Mouse (Mus musculus) cerebellum, adult 9-11 months (tissue): Measurements from ENCODE around the gene Gfral.

Experiments used
- DNase-seq: peaks from one replicate; pipeline ENCODE4 v3.0.0; 2022

Gfral gene

DNA sequence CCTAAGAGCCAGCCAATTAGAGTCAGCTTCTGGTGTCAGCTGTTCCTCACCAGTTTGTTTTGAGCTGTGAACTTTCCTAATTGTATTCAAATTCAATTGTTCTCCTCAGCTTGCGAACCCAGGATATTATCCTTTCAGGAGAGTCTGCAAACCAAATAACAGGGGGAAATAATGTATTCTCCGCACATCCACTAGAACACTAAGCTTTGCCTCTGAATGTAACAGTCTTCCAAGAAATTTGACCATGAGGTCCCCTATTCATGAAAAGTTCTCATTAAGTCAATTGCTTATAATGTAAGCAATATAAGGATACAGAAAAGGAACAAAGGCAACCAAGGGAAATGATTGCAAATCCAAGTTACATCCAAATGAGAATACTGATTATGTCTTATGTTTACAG lies at the start of gene Gfral:
Gene Gfral, minus strand, starts transcription at position 101 of the 400 bp plus-strand sequence.
- no peak for DNase-seq

DNA sequence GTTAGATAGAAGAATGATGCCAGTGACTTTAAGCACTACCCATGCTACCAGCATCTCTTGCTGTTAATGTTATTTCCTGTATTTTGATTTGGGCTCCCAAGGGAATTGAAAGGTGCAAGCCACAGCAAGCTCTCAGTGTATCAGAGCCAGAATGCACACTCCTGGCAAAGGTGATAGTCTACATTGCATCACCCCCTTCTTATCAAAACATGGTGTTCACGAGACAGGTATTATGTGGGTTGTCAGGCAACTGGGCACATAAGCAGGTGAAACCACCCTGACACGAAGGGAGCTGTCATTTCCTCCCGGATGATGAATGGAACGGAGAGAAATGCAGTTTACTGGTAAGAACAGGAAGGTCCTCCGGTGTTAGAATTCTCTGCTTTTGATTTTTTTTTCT lies 44.3 kb upstream of the Gfral start:
- DNase-seq = no peak

DNA sequence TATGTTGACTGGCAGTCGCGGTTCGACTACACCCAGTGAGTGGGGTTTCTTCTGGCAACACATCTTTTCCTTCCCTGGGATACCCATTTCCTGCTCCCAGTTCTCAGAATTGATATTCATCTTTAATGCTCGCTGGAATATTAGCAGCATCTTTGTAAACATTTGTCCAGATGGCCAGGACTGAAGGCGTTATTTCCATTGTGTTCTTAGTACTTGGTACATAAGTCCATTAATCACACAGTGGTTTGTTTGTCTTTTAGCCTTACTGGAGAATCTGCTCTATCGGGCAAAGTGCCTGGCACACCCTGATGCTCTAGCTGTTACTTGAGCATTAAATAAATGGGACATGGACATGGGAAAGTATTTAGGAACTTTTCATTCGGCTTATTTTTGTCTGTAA lies 39.1 kb upstream of the Gfral start:
- no peak for DNase-seq

GRCm38 (mm10) chr9:76252109-76252508 lies 38.7 kb upstream of the Gfral start:
- DNase-seq = no peak

DNA sequence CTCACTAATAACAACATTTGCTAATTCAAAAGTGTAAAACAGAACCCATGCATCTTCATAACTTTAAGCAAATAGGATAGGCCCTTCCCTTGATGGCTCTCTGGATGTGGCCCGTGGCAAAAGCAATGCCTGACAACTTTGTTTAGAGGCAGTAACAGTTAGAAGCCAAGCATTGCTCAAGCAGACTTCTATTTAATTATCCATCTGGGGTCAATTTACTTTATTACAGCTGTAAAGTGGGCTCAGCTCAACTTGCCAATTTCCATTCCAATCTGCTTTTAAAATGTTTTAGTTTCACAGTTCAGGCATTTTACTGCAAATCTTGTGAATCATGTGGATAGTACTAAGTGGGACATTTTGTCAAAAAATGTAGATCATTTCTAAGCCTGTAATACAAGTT lies 28.9 kb upstream of the Gfral start:
- no peak for DNase-seq

DNA sequence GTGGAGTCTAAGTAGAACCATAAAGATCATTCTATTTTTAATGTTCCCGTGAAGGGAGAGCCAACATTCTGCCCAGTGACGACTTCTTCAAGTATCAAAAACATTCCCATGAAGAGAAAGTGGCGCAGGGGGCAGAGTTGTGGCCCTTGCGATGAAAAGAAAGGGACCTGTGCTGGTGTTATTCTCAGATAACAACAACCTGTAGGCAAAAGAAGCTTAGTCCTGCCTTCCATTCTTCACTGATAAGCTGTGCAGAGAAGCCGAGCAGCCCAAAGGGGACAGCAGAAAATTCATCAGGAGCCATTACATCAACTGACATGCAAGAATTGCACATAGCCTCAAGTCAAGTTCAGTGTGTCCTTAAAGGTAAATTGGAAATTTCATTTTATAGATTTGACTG lies 24.5 kb upstream of the Gfral start:
- no peak for DNase-seq

DNA sequence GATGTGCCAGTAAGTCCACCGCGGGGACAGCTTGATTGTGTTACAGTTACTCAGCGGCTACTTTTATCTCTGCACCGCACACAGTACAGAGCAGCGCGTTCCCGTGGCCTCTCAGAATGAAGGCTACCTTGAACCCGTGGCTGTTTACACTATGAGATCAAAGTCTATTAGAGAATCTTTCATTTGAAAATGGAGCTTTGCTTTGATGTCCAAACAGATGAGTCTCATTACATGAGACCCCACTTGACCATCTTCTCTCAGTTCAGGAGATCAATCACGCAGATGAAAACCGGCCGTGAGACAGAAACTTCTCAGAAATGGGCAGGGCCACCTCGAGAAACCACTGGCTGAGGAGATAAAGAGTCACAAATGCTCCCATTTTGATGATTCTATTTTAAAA lies 23.8 kb upstream of the Gfral start:
- no peak for DNase-seq

DNA sequence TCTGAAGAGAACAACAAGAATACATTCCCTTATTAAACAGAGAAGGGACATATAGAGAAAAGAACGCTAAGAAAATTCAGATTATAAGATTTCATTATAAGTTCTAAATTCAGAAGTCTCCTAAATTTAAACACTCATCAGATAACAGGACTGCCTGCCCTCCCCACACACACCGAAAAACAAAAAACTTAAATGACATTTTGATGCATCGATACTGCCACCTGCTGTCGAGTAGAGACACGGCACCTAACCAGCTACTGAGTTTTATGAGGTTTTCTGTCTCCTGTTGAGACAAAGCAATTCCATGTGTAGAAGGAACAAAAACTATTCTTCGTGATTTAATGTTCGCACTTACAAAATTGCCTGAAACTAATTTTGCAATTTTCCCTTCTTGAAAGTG lies 23.2 kb upstream of the Gfral start:
- DNase-seq = peak; percentile 25

DNA sequence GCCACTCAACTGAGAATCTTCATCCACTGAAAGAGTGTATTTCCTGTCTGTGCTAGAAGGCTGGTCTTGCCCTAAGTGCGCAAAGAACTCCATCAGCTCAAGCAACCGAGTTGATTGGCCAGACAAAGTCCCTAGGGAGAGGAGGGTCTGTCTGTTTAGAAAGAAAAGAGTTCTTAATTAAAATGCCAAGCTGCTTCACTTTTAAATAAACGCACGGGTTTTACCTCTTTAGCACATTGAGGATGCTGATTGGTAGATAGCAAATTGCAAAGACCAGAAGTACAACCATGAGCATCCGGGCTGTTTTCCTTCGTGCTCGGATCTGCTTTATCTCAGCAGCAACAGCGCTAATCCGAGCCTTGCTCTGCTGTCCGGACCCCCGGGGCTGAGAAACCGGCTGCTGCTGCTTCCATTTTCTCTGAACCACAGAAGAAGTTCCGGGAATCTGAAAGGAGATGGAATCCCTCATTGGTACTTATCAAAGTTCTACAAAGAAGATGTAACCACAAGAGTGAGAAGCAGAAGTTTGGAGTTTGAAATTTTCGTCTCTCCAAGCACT lies 22.6 kb upstream of the Gfral start:
- no peak for DNase-seq

DNA sequence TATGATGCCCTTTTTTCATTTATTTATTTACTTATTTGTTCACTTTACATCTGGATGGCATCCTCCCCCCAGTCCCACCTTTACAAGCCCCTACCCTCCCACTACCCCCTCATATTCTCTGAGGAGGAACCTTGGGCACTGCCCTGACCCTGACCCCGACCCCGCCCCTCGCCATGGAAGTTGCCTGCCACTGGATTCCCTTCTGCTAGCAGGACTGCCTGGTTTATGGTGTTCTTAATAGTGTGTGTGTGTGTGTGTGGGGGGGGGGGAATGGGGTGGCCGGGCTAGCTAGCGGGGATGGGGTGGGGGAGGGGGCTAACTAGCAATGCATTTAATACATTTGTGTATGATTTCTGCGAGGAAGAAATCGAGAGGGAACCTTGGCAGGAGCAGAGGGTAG lies 21.4 kb upstream of the Gfral start:
- no peak for DNase-seq

- DNase-seq = no peak
Observed at GRCm38 (mm10) chr9:76230400-76230799, 16.9 kb upstream of the Gfral start.

DNA sequence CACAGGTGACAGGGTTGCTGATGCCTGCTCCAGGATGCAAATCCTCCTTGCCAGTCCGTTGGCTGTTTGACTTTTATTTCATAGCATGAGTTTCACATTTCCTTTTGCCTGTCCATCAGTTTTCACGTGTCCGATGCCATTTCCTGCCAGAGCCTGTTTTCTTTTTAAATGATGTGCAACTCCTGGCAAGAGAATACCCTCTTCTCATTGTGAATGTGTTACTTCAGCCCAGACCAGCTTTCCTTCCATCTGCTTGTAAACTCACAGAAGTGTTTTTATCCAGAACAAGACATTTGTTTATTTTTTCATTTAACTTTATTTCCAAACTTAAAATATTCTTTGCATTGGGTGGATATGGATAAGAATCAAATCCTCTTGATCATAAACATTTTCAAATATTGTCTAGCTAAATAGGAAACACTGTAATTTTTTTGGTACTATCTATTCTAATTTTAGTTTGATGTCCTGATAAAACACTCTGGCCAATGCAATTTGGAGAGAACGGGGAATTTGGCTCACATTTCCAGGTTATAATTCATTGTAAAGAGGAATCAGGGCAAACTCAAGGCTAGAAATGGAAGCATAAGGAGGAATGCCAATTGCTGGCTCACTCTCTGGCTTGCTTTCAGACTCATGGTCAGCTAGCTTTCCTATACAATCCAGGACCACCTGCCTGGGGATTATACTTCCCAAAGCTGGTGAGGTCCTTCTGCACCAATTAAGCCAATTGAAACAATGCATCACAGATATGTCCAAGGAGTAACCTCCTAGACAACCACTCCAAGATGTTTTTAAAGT lies 3.9 kb upstream of the Gfral start:
- DNase-seq = peak; percentile 17

GRCm38 (mm10) chr9:76214678-76215077 lies 1.2 kb upstream of the Gfral start:
- DNase-seq = no peak

DNA sequence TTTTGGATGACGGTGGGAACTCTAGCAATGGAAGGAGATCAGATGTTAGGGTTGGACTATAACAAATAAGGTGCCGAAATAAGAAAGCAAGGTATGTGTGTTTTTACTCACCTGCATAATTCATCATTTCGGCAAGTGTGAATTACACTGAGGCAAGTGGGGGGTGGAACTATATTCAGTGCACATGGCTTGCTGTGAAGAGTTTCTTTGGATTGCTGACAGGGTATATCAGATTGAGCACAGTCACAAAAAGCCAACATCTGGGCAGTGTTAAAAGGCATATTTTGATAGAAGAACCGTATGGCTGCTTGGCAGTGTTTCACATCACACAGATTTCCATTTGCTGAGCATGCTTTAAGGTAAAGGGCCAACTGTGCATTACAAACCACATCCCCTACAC lies 16.5 kb downstream of the Gfral start:
- no peak for DNase-seq

- no peak for DNase-seq
Observed at GRCm38 (mm10) chr9:76179221-76179620, 34.2 kb downstream of the Gfral start.

GRCm38 (mm10) chr9:76172686-76173295 lies 40.7 kb downstream of the Gfral start:
- DNase-seq = no peak

DNA sequence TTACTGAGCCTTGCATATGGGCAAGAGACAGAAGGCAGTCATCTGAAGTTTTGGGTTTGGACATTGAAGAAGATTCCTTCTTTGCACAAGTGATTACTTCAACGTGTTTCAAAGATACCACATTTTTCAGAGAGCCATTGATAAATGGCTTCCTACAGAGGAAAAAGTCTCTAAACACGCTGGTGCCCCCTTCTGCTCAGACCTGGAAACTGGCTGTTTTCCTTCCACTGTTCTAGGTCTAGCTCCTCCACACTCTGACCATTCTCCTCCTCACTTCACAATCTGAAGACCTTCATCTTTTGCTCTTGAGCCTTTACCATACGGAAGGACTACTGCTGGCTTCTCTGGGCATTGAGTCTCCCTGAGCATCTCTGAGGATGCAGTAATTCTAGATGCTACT lies 45.1 kb downstream of the Gfral start:
- no peak for DNase-seq

DNA sequence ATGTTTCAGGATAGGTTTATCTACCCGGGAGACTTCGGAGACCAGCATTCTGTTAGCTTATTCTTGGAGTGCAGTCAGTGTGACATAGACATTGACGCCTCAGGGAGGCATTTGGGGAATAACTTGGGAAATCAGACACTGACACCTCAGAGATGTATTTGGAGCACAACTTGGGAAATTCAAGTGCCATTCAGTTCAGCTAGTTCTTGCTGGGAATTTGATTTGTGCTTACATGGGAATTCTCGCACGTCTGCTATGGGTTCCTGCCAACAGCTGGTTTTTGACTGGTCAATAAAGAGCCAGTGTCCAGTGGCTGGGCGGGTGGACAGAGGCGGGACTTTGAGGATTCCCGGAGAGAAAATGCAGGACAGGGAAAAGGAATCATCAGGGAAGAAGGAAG lies 51.0 kb downstream of the Gfral start:
- no peak for DNase-seq

DNA sequence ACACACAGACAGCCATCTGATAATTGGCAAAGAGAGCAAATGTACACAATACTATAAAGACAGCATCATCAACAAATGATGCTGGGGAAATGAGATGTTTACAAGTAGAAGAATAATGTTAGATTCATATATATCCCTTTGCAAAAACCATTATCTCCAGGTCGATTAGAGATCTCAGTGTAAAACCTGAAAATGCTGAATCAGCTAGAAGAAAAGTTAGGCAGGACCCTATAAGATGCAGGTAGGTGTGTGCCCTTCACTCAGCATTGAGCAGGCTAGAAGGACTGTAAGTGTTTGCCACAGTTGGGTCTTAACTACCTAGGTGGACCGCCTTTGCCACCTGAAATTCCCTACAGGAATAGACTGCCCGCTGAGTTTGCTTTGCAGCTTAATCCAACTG lies 67.9 kb downstream of the Gfral start:
- DNase-seq = no peak

- DNase-seq = no peak
Observed at GRCm38 (mm10) chr9:76138378-76139109, 74.9 kb downstream of the Gfral start.

DNA sequence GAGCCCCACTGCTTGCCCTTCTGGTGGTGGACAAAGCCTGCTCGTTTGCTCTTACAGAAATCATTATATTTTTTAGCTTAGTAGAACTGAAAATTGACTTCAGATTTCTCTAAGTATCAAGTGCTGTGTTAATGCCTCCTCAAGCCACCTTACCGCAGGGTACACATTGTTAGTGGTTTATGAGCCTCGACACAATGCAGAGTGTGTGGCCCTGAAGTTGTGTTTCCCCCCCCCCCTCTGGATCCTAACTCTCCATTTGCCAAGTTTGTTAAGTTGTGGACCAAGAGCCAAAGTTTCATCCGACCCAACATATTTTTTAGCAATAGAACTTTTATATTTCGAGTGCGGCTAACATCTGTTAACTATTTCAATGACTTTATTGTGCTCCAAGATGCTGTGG lies 79.4 kb downstream of the Gfral start:
- DNase-seq = no peak

DNA sequence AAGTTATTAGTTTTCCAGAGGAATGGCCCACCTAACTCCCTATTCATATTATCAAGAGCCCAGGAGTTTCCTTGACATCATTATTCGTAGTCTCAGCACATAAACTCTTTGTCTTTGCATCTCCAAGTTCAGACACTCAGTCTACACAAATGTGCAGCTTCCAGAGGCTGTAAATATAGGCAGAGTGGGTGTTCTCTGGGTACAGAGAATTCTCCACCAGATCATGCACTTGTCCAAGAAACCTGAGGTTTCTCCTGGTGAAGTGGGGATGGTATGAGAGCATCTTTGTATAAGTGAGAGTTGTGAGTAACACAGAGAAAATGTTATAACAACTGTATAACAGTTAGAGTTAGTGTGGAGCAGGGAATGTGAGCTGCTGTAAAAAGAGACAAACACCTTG lies 84.1 kb downstream of the Gfral start:
- no peak for DNase-seq

DNA sequence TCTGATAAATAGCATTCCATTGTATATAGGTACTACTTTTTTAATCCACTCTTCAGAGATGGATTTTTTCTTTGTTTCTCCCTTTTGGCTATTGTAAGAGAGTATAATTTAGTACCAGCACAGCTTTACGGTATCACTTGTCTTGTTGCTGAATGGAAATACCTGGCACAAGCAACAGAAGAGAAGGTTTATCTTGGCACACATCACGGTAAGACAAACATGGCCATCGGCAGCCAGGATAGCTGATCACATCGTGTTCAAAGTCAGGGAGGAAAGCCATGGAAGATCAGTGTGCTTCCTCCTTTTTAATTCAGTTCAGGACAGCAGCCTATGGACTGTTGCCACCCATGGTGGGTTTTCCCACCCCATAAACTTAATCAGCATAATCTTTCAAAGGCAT lies 89.2 kb downstream of the Gfral start:
- DNase-seq = no peak

DNA sequence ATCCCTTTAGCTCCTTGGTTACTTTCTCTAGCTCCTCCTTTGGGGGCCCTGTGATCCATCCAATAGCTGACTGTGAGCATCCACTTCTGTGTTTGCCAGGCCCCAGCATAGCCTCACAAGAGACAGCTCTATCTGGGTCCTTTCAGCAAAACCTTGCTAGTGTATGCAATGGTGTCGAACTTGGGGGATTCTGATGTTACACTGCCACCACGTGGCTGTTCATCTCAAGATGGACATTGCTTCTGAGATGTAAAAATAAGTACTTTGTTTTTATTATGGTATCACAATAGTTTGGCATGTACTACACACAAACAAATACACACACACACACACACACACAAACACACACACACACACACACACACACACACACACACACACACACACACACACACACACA lies 90.6 kb downstream of the Gfral start:
- peak; percentile 38 for DNase-seq
